Mouse (Mus musculus) thymus, adult 2 months (tissue): ENCODE data around the gene Cd9. TPM values are rescaled to one million over a fixed set of nuclear protein-coding genes. Genes with fewer than 3 reads are reported as not detected.
"Not testable (repeated sequence)": the region's sequence is repeated elsewhere in the genome, so short reads cannot be mapped to it uniquely, and the experiment has no call there.

Source experiments
- DNase-seq: peaks from one replicate; pipeline ENCODE4 v3.0.0; 2021
- H3K27ac ChIP-seq: fragments of 200-500 bp; 2 replicates; pipeline ENCODE4 v1.5.1; 2012; ENCODE audit warnings: low read length, control low read depth; ENCODE audit not compliant: control insufficient read depth, insufficient read depth
- H3K27me3 ChIP-seq: fragments of 200-500 bp; 2 replicates; pipeline ENCODE4 v1.6.1; 2012; ENCODE audit warnings: mild to moderate bottlenecking, low read length, moderate library complexity, mixed read lengths; ENCODE audit not compliant: control insufficient read depth, insufficient read depth
- H3K36me3 ChIP-seq: fragments of 200-500 bp; 2 replicates; pipeline ENCODE4 v1.6.1; 2012; ENCODE audit warnings: mild to moderate bottlenecking, low read length, moderate library complexity; ENCODE audit not compliant: control insufficient read depth, insufficient read depth
- H3K4me1 ChIP-seq: fragments of 200-500 bp; replicated peaks from 2 replicates; pipeline ENCODE4 v1.6.1; 2012; ENCODE audit warnings: low read length; ENCODE audit not compliant: control insufficient read depth, insufficient read depth
- H3K4me3 ChIP-seq: fragments of 200-500 bp; 2 replicates; pipeline ENCODE4 v1.5.1; 2012; ENCODE audit warnings: mild to moderate bottlenecking, low read length, control low read depth, moderate library complexity; ENCODE audit not compliant: control insufficient read depth, insufficient read depth
- CTCF ChIP-seq: fragments of 200-500 bp; IDR thresholded peaks from 2 replicates; pipeline ENCODE4 v1.5.1; 2012; ENCODE audit warnings: mild to moderate bottlenecking, control low read depth, low read length, moderate library complexity, borderline replicate concordance; ENCODE audit not compliant: control insufficient read depth, poor library complexity, insufficient read depth; ENCODE audit errors: extremely low read depth
- POLR2A ChIP-seq: fragments of 200-500 bp; IDR thresholded peaks from 2 replicates; pipeline ENCODE4 v1.6.1; 2012; ENCODE audit warnings: mild to moderate bottlenecking, low read length, control low read depth, moderate library complexity; ENCODE audit not compliant: control insufficient read depth, poor library complexity, insufficient read depth; ENCODE audit errors: extremely low read depth
- WGBS: fragments of 180-500 bp; shearing (Covaris S2); methylation state at CpG from one replicate; pipeline ENCODE4 v1.1.7; 2018; 5-methylcytosine and 5-hydroxymethylcytosine counted together
- polyA plus RNA-seq: library from polyadenylated mRNA; depleted of rRNA; stranded (reverse); fragments of >200 nt; gene quantifications from 2 replicates; pipeline ENCODE4 v1.2.3, GENCODE M21; 2012

The Cd9 gene
- polyA plus RNA-seq, 1 experiment = 56.1 TPM

DNA sequence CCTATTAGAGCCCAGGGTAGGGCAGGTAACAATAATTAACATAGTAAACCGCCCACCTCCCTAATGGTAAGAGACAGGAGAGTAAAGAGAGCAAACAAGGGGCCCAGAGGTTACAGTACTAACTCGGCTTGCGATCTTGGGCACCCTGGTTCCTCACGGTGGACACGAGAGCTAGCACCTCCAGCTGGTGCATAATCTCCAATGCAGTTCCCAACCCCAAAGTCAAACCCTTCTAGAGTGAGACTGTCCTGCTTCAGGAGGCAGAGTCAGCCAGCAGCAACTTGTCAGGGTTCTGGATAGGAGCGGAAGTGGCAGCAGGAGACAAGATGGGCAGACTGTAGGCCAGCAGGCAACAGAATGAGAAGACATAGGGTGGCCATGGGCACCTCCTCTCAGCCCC lies 1.9 kb downstream of the Cd9 start:
- H3K4me1 ChIP-seq = peaks cover 11% of the 10 kb centered on the region
- H3K27ac ChIP-seq = no peak overlapping the region
- TF ChIP-seq CTCF = no peak
- TF ChIP-seq POLR2A = no peak
- no peak overlapping the region for H3K4me3 ChIP-seq
- no peak for DNase-seq
- peaks cover 2% of the 10 kb centered on the region; the same call in 1 of the 2 replicates for H3K27me3 ChIP-seq
- 88% methylated on average over 6 of the region's 6 CpGs for WGBS
- H3K36me3 ChIP-seq = no peaks in the 10 kb centered on the region

DNA sequence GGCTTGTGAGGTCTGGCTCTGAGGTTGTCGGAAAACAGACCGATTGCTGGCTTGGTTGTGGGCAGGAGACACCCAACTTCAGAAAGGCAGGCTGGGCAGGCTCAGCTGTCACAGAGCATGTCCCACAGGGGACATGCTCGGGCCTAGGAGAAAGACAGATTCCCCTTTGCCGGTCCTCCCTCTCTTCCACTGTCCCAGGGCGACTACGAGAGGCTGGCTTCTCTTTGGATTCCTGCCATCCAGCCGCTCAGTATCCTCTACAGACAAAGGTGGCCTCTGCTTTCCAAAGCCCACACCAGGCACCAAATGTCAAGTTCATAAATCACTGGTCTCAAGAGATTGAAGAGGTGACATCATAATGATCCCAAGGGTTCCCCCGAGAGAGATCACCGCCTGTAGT lies 2.6 kb downstream of the Cd9 start:
- no peak overlapping the region for H3K4me3 ChIP-seq
- no peaks in the 10 kb centered on the region for H3K36me3 ChIP-seq
- H3K27me3 ChIP-seq = peaks cover 2% of the 10 kb centered on the region; the same call in 1 of the 2 replicates
- TF ChIP-seq POLR2A (no peak), CTCF (no peak)
- peaks cover 11% of the 10 kb centered on the region for H3K4me1 ChIP-seq
- no peak for DNase-seq
- WGBS = 93% methylated on average over 9 of the region's 9 CpGs
- no peak overlapping the region for H3K27ac ChIP-seq

DNA sequence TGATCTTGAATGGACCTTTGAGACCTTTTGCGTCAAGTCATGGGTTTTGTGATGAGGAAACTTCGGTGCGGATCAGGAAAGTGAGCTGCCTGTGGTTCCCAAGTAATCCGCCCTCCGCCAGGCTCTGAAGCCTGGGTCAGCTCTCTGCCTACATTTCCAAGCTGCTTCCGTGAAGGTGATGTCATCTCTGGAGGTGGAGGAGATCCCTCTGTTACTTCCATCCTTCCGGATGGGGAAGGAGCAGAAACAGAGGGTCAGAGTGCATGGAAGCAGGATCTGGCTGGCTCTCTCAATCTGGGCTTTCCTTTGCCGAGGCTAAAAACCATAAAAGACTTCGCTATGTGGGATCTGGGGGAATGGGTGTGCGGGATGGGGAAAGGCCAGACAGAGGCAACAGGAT lies 3.2 kb downstream of the Cd9 start:
- DNase-seq = no peak
- Histone ChIP-seq H3K4me1 (peaks cover 11% of the 10 kb centered on the region), H3K4me3 (no peak overlapping the region), H3K36me3 (no peaks in the 10 kb centered on the region), H3K27me3 (0 out of 2 replicates have a peak, but pooled peaks cover 2% of the 10 kb centered on the region), H3K27ac (no peak overlapping the region)
- 96% methylated on average over 10 of the region's 10 CpGs for WGBS
- TF ChIP-seq CTCF (no peak), POLR2A (no peak)

DNA sequence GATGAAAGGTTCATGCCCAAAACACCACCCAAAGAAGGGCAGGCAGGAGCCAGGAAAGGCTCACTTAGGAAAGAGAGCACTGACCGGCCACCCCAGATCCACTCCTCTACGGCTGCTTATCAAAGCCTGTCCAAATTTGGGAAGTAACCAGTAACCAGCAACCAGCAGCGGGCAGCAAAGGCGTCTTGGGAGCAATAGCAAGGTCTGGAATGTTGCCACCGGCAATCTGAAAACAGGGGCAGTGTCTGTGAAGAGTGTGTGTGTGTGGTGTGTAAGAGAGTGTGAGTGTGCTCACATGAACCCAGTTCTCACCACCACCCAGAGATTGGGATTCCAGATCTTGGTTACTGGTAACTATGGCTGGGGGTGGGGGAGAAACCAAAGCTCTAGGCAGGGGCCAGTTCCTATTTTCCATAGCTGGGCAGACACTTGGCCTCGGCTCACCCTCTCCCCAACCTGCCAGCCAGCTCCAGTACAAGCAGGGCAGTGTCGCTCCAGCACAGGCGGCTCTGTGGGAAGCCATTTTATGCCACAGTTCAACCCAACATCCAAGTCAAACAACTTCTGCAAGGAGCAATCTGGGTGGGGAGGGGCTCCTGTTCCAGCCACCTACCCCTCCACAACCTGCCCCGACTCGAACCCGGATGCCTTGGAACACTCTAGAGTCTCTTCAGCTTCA lies 4.6 kb downstream of the Cd9 start:
- WGBS = 94% methylated on average over 11 of the region's 11 CpGs
- DNase-seq = no peak
- Histone ChIP-seq H3K4me3 (no peak overlapping the region), H3K36me3 (no peaks in the 10 kb centered on the region), H3K27me3 (0 out of 2 replicates have a peak, but pooled peaks cover 2% of the 10 kb centered on the region), H3K27ac (no peak overlapping the region), H3K4me1 (peaks cover 11% of the 10 kb centered on the region)
- no peak for TF ChIP-seq CTCF
- TF ChIP-seq POLR2A = no peak

DNA sequence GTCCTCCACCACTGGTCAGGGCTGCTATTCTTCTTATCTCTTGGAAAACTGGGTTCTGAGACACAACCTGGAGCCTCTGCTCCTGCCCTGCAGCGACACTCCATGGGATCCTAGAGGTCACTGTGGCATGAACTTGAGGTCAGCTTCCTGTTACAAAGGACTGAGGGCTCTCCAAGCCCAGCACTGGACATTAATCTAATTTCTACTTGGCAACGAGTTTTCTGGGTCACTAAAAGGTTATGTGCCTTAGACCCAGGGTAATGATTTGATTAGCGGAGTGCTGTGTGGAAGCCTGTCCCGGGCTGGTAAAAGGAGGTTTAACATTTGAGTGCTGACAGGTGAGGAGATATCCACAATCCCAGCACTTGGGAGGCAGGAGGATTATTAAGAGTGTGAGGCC lies 9.0 kb downstream of the Cd9 start:
- Histone ChIP-seq H3K27ac (no peak overlapping the region), H3K27me3 (no peaks in the 10 kb centered on the region), H3K36me3 (no peaks in the 10 kb centered on the region), H3K4me3 (no peak overlapping the region), H3K4me1 (peaks cover 28% of the 10 kb centered on the region)
- WGBS = 85% methylated on average over 4 of the region's 4 CpGs
- DNase-seq = no peak
- TF ChIP-seq CTCF (no peak), POLR2A (no peak)

DNA sequence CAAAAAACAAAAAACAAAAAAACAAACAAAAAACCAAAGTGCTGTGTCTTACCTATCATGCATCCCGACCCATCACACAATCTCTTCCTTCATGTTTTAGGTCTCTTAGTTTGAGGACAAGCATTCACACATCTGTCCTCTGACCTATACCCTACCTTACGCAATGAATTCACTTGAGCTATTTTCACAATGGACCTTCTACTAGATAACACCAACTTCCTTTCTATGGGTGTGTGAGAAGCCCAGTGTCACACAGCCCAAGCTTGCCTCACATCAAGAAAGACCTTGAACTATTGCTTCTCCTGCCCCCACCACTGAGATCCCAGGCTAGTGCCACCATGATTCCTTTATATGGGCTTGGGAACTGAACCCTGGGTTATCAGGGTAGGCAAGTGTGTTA lies 9.9 kb downstream of the Cd9 start:
- no peak for DNase-seq
- no peaks in the 10 kb centered on the region for H3K36me3 ChIP-seq
- no peak overlapping the region for H3K4me3 ChIP-seq
- no peak for TF ChIP-seq POLR2A
- no peak for TF ChIP-seq CTCF
- WGBS = 100% methylated on average over 2 of the region's 2 CpGs
- H3K4me1 ChIP-seq = peaks cover 36% of the 10 kb centered on the region
- no peaks in the 10 kb centered on the region for H3K27me3 ChIP-seq
- no peak overlapping the region for H3K27ac ChIP-seq

DNA sequence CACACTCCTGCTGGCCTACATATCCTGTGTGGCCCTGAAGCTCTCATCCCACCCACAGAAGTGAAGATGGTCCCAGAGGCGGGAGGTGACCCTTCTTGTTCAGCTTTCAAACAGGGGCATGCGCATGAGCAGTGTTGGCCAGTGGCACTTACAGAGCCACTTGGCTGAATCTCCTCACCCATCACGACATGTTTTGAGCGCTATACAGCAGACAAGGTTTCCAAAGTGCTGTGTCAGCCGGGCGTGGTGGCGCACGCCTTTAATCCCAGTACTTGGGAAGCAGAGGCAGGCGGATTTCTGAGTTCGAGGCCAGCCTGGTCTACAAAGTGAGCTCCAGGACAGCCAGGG lies 10.3 kb downstream of the Cd9 start:
- H3K27me3 ChIP-seq, H3K4me3 ChIP-seq, DNase-seq, H3K27ac ChIP-seq, H3K36me3 ChIP-seq: not testable (repeated sequence)
- peaks cover 41% of the 10 kb centered on the region for H3K4me1 ChIP-seq
- WGBS = 94% methylated on average over 10 of the region's 10 CpGs
